Mouse (Mus musculus) hindbrain, embryonic 12.5 days (tissue): ENCODE measurements around the gene Grm2. TPM values are rescaled to one million over a fixed set of nuclear protein-coding genes. Genes with fewer than 3 reads are reported as not detected.

Experiments
- ATAC-seq: fragments of 200-750 bp; cut with Nextera tagmentation; 2 replicates; pipeline ENCODE4 v1.8.0; 2017; ENCODE audit warnings: moderate TSS enrichment; ENCODE audit not compliant: low FRiP score
- H3K27ac ChIP-seq: fragments of 300-500 bp; sonication (generic); 2 replicates; pipeline ENCODE4 v1.5.1; 2016; ENCODE audit warnings: mild to moderate bottlenecking
- H3K27me3 ChIP-seq: fragments of 300-500 bp; sonication (generic); 2 replicates; pipeline ENCODE4 v1.6.1; 2016; ENCODE audit warnings: mild to moderate bottlenecking
- H3K36me3 ChIP-seq: fragments of 300-500 bp; sonication (generic); 2 replicates; pipeline ENCODE4 v1.6.1; 2016; ENCODE audit warnings: mild to moderate bottlenecking
- H3K4me1 ChIP-seq: fragments of 300-500 bp; sonication (generic); 2 replicates; pipeline ENCODE4 v1.6.1; 2016
- H3K4me2 ChIP-seq: fragments of 300-500 bp; sonication (generic); replicated peaks from 2 replicates; pipeline ENCODE4 v1.6.1; 2016; ENCODE audit warnings: mild to moderate bottlenecking
- H3K4me3 ChIP-seq: fragments of 300-500 bp; sonication (generic); 2 replicates; pipeline ENCODE4 v1.5.1; 2016; ENCODE audit warnings: mild to moderate bottlenecking
- H3K9ac ChIP-seq: fragments of 300-500 bp; sonication (generic); 2 replicates; pipeline ENCODE4 v1.6.1; 2016; ENCODE audit warnings: mild to moderate bottlenecking, moderate library complexity
- H3K9me3 ChIP-seq: fragments of 300-500 bp; sonication (generic); replicated peaks from 2 replicates; pipeline ENCODE4 v1.6.1; 2016; ENCODE audit warnings: mild to moderate bottlenecking
- WGBS: fragments of 180-500 bp; shearing (Covaris S2); methylation state at CpG from one replicate; pipeline ENCODE4 v1.1.7; 2016; 5-methylcytosine and 5-hydroxymethylcytosine counted together
- polyA plus RNA-seq: library from polyadenylated mRNA; unstranded; fragments of >200 nt; fragmentation: Nextera tagmentation; extraction: Ambion mirVana; gene quantifications from 2 replicates; pipeline ENCODE4 v1.2.1, GENCODE M21; 2016

Grm2 gene
- polyA plus RNA-seq: 4.4 and 4.7 TPM in 2 replicates

- H3K36me3 ChIP-seq: peaks cover 22% of the 10 kb centered on the region
- H3K4me2 ChIP-seq: peak within 1 kb of the TSS; percentile 84
- H3K4me3 ChIP-seq: peak within 1 kb of the TSS; percentile 48
- peak within 1 kb of the TSS; percentile 61 for H3K9ac ChIP-seq
- H3K27me3 ChIP-seq: peaks cover 19% of the 10 kb centered on the region
- under 1% methylated on average over 42 of the region's 44 CpGs for WGBS
- H3K9me3 ChIP-seq: no peaks in the 10 kb centered on the region
- H3K4me1 ChIP-seq: peaks cover 33% of the 10 kb centered on the region
- peak; percentile 78 for ATAC-seq
- H3K27ac ChIP-seq: peak within 1 kb of the TSS; percentile 48; the same call in 1 of the 2 replicates
These were observed at the start of gene Grm2 for GRCm38 (mm10) chr9:106655884-106656720. Grm2 (minus strand) TSS chr9:106656082.

GRCm38 (mm10) chr9:106692973-106693481, 37.1 kb upstream of the Grm2 start:
- Histone ChIP-seq H3K4me2 (no peak overlapping the region), H3K9me3 (no peaks in the 10 kb centered on the region), H3K4me3 (no peak overlapping the region), H3K4me1 (no peaks in the 10 kb centered on the region), H3K36me3 (peaks cover 49% of the 10 kb centered on the region), H3K9ac (no peak overlapping the region), H3K27ac (no peak overlapping the region), H3K27me3 (no peaks in the 10 kb centered on the region)
- no peak for ATAC-seq
- 91% methylated on average over 11 of the region's 11 CpGs for WGBS

GRCm38 (mm10) chr9:106688834-106689233, 33.0 kb upstream of the Grm2 start:
- no peak overlapping the region for H3K4me3 ChIP-seq
- H3K9me3 ChIP-seq: no peaks in the 10 kb centered on the region
- WGBS: 86% methylated on average over 8 of the region's 8 CpGs

GRCm38 (mm10) chr9:106686983-106687650, 31.2 kb upstream of the Grm2 start:
- Histone ChIP-seq H3K36me3 (0 out of 2 replicates have a peak, but pooled peaks cover under 1% of the 10 kb centered on the region), H3K9ac (no peak overlapping the region), H3K27me3 (no peaks in the 10 kb centered on the region), H3K4me2 (peak overlapping the region; percentile 22; the same call in 1 of the 2 replicates), H3K27ac (no peak overlapping the region), H3K9me3 (no peaks in the 10 kb centered on the region), H3K4me1 (peaks cover 18% of the 10 kb centered on the region), H3K4me3 (no peak overlapping the region)
- ATAC-seq: peak; percentile 60
- WGBS: 42% methylated on average over 8 of the region's 8 CpGs

More at GRCm38 (mm10) chr9:106688834-106689233, 33.0 kb upstream of the Grm2 start:
- Histone ChIP-seq H3K9ac (no peak overlapping the region), H3K36me3 (peaks cover 18% of the 10 kb centered on the region), H3K4me1 (peaks cover 18% of the 10 kb centered on the region), H3K27ac (no peak overlapping the region), H3K4me2 (no peak overlapping the region), H3K27me3 (no peaks in the 10 kb centered on the region)
- ATAC-seq: no peak

- H3K4me3 ChIP-seq: peak within 1 kb of the TSS; percentile 67
- peaks cover 18% of the 10 kb centered on the region for H3K4me1 ChIP-seq
- H3K27me3 ChIP-seq: no peaks in the 10 kb centered on the region
- peak within 1 kb of the TSS; percentile 69 for H3K27ac ChIP-seq
- WGBS: under 1% methylated on average over 85 of the region's 86 CpGs
- peak within 1 kb of the TSS; percentile 74 for H3K9ac ChIP-seq
- no peaks in the 10 kb centered on the region for H3K9me3 ChIP-seq
- H3K4me2 ChIP-seq: peak within 1 kb of the TSS; percentile 82
- peaks cover 11% of the 10 kb centered on the region; the same call in 1 of the 2 replicates for H3K36me3 ChIP-seq
- ATAC-seq: peak; percentile 85
These were observed 29.6 kb upstream of the Grm2 start, which contains the start of gene Tex264 for GRCm38 (mm10) chr9:106685249-106686101. Tex264 (minus strand) TSS chr9:106685927.

- Histone ChIP-seq H3K27me3 (no peaks in the 10 kb centered on the region), H3K36me3 (peaks cover 17% of the 10 kb centered on the region; the same call in 1 of the 2 replicates), H3K9ac (peak overlapping the region; percentile 74), H3K4me2 (peak overlapping the region; percentile 82), H3K27ac (no peak overlapping the region), H3K9me3 (no peaks in the 10 kb centered on the region), H3K4me3 (peak overlapping the region; percentile 67), H3K4me1 (peaks cover 18% of the 10 kb centered on the region)
- peak; percentile 18; the same call in 1 of the 2 replicates for ATAC-seq
- 7% methylated on average over 13 of the region's 14 CpGs for WGBS
These were observed 29.0 kb upstream of the Grm2 start for GRCm38 (mm10) chr9:106684918-106685248.

GRCm38 (mm10) chr9:106684093-106684872, 28.4 kb upstream of the Grm2 start:
- Histone ChIP-seq H3K36me3 (peaks cover 21% of the 10 kb centered on the region; the same call in 1 of the 2 replicates), H3K4me1 (peaks cover 18% of the 10 kb centered on the region), H3K27ac (no peak overlapping the region), H3K4me3 (peak overlapping the region; percentile 67), H3K27me3 (no peaks in the 10 kb centered on the region), H3K9me3 (no peaks in the 10 kb centered on the region), H3K4me2 (peak overlapping the region; percentile 82), H3K9ac (peak overlapping the region; percentile 74)
- WGBS: 81% methylated on average over 6 of the region's 6 CpGs
- ATAC-seq: no peak

GRCm38 (mm10) chr9:106681026-106681425, 25.1 kb upstream of the Grm2 start:
- peaks cover 21% of the 10 kb centered on the region; the same call in 1 of the 2 replicates for H3K36me3 ChIP-seq
- no peak overlapping the region for H3K4me2 ChIP-seq
- H3K9ac ChIP-seq: no peak overlapping the region
- peaks cover 10% of the 10 kb centered on the region for H3K4me1 ChIP-seq
- H3K27me3 ChIP-seq: no peaks in the 10 kb centered on the region
- no peak for ATAC-seq
- no peak overlapping the region for H3K4me3 ChIP-seq
- no peak overlapping the region for H3K27ac ChIP-seq
- 90% methylated on average over 9 of the region's 9 CpGs for WGBS
- H3K9me3 ChIP-seq: no peaks in the 10 kb centered on the region

GRCm38 (mm10) chr9:106678242-106678641, 22.4 kb upstream of the Grm2 start:
- Histone ChIP-seq H3K36me3 (peaks cover 22% of the 10 kb centered on the region; the same call in 1 of the 2 replicates), H3K4me1 (no peaks in the 10 kb centered on the region), H3K27ac (no peak overlapping the region), H3K4me2 (no peak overlapping the region), H3K27me3 (no peaks in the 10 kb centered on the region), H3K9ac (no peak overlapping the region), H3K4me3 (no peak overlapping the region), H3K9me3 (no peaks in the 10 kb centered on the region)
- 81% methylated on average over 4 of the region's 4 CpGs for WGBS
- no peak for ATAC-seq

GRCm38 (mm10) chr9:106677702-106678101, 21.8 kb upstream of the Grm2 start:
- Histone ChIP-seq H3K4me3 (no peak overlapping the region), H3K36me3 (peaks cover 28% of the 10 kb centered on the region), H3K4me2 (no peak overlapping the region), H3K9ac (no peak overlapping the region), H3K9me3 (no peaks in the 10 kb centered on the region), H3K27ac (no peak overlapping the region), H3K4me1 (no peaks in the 10 kb centered on the region), H3K27me3 (no peaks in the 10 kb centered on the region)
- ATAC-seq: no peak
- WGBS: 90% methylated on average over 5 of the region's 5 CpGs

GRCm38 (mm10) chr9:106676571-106676970, 20.7 kb upstream of the Grm2 start:
- peaks cover 30% of the 10 kb centered on the region for H3K36me3 ChIP-seq
- WGBS: 76% methylated on average over 4 of the region's 4 CpGs

More at GRCm38 (mm10) chr9:106676571-106676970, 20.7 kb upstream of the Grm2 start:
- Histone ChIP-seq H3K27ac (no peak overlapping the region), H3K4me2 (no peak overlapping the region), H3K9me3 (no peaks in the 10 kb centered on the region), H3K4me3 (no peak overlapping the region), H3K27me3 (no peaks in the 10 kb centered on the region), H3K9ac (no peak overlapping the region), H3K4me1 (no peaks in the 10 kb centered on the region)
- ATAC-seq: no peak
